Mouse (Mus musculus) right cerebral cortex, adult 18-20 months (tissue): ENCODE measurements at regions not wholly inside any gene's neighbourhood (a gene's known extent, or its start where the extent isn't known, plus 50 kb on each side); places are given as distances from the start of the nearest gene placed in this dataset.
A peak's percentile ranks its signal among the peaks of the same experiment; 100 is the strongest.

Experiments used
- DNase-seq: peaks from one replicate; pipeline ENCODE4 v3.0.0; 2022; ENCODE audit warnings: mixed read lengths

GRCm38 (mm10) chr10:65716914-65717610 lies 1378.9 kb upstream of the Jmjd1c start:
- DNase-seq = no peak

- DNase-seq = no peak
Measured at GRCm38 (mm10) chr10:65722496-65722895, 1373.4 kb upstream of the Jmjd1c start.

GRCm38 (mm10) chr10:65769451-65769850 lies 1326.5 kb upstream of the Jmjd1c start:
- peak; percentile 3 for DNase-seq

- DNase-seq = no peak
Measured at GRCm38 (mm10) chr10:65771936-65772335, 1324.0 kb upstream of the Jmjd1c start.

GRCm38 (mm10) chr10:65784994-65785393 lies 1310.9 kb upstream of the Jmjd1c start:
- DNase-seq = no peak
